Mouse (Mus musculus): ENCODE data around the gene Cadm1. TPM values are rescaled to one million over a fixed set of nuclear protein-coding genes. Genes with fewer than 3 reads are reported as not detected.

Gene Cadm1
- polyA plus RNA-seq, 1 experiment from 2014 or later, result 84.9 TPM

GRCm38 (mm10) chr9:47825668-47826067 lies 295.7 kb downstream of the Cadm1 start:
- no peak for TF ChIP-seq EP300 (IDR thresholded peaks at IDR 0.05)
- no peak for TF ChIP-seq CTCF (IDR thresholded peaks at IDR 0.05)
- 85% methylated on average over 4 of the region's 4 CpGs for WGBS
- H3K4me1 ChIP-seq (ENCODE audit: insufficient read depth, low read depth, low read length), result no peaks in the 10 kb centered on the region
- ATAC-seq (no peak), DNase-seq (ENCODE audit: low spot score) (no peak)
- H3K9me3 ChIP-seq (ENCODE audit: low read length), result no peaks in the 10 kb centered on the region
- H3K27me3 ChIP-seq (replicated peaks; ENCODE audit: insufficient read depth, low read length), result no peaks in the 10 kb centered on the region
- no peak overlapping the region for H3K27ac ChIP-seq (ENCODE audit: low read length)
- H3K4me2 ChIP-seq (replicated peaks; ENCODE audit: low read depth, low read length), result no peak overlapping the region
- peaks cover under 1% of the 10 kb centered on the region; the same call in 1 of the 2 replicates for H3K36me3 ChIP-seq (ENCODE audit: insufficient read depth, low read length)
- H3K4me3 ChIP-seq (ENCODE audit: low read depth, low read length), result no peak overlapping the region
- H3K9ac ChIP-seq (replicated peaks; ENCODE audit: low read depth), result no peak overlapping the region

- DNase-seq (ENCODE audit: low spot score) (peak; percentile 21), ATAC-seq (no peak)
- H3K9ac ChIP-seq (replicated peaks; ENCODE audit: low read depth), result no peak overlapping the region
Observed at GRCm38 (mm10) chr9:47828762-47829161, 298.8 kb downstream of the Cadm1 start.

GRCm38 (mm10) chr9:47829204-47829603 lies 299.2 kb downstream of the Cadm1 start:
- peaks cover 4% of the 10 kb centered on the region; the same call in 1 of the 2 replicates for H3K4me1 ChIP-seq (ENCODE audit: insufficient read depth, low read depth, low read length)
- 25% methylated on average over 10 of the region's 10 CpGs for WGBS
- no peak for ATAC-seq
- DNase-seq (ENCODE audit: low spot score), result no peak
- no peak overlapping the region for H3K27ac ChIP-seq (ENCODE audit: low read length)
- peak overlapping the region; percentile 37 for H3K4me2 ChIP-seq (replicated peaks; ENCODE audit: low read depth, low read length)
- no peaks in the 10 kb centered on the region for H3K27me3 ChIP-seq (replicated peaks; ENCODE audit: insufficient read depth, low read length)
- H3K4me3 ChIP-seq (ENCODE audit: low read depth, low read length), result peak overlapping the region; percentile 5; the same call in 1 of the 2 replicates
- no peak overlapping the region for H3K9ac ChIP-seq (replicated peaks; ENCODE audit: low read depth)
- H3K9me3 ChIP-seq (ENCODE audit: low read length), result no peaks in the 10 kb centered on the region
- H3K36me3 ChIP-seq (ENCODE audit: insufficient read depth, low read length), result no peaks in the 10 kb centered on the region
- TF ChIP-seq CTCF (IDR thresholded peaks at IDR 0.05) (no peak), EP300 (IDR thresholded peaks at IDR 0.05) (no peak)

More at GRCm38 (mm10) chr9:47828762-47829161, 298.8 kb downstream of the Cadm1 start:
- WGBS, result 7% methylated on average over 13 of the region's 13 CpGs
- peaks cover 4% of the 10 kb centered on the region; the same call in 1 of the 2 replicates for H3K4me1 ChIP-seq (ENCODE audit: insufficient read depth, low read depth, low read length)
- H3K9me3 ChIP-seq (ENCODE audit: low read length), result no peaks in the 10 kb centered on the region
- peak overlapping the region; percentile 5; the same call in 1 of the 2 replicates for H3K4me3 ChIP-seq (ENCODE audit: low read depth, low read length)
- H3K27me3 ChIP-seq (replicated peaks; ENCODE audit: insufficient read depth, low read length), result no peaks in the 10 kb centered on the region
- peak overlapping the region; percentile 37 for H3K4me2 ChIP-seq (replicated peaks; ENCODE audit: low read depth, low read length)
- no peaks in the 10 kb centered on the region for H3K36me3 ChIP-seq (ENCODE audit: insufficient read depth, low read length)
- H3K27ac ChIP-seq (ENCODE audit: low read length), result no peak overlapping the region
- TF ChIP-seq EP300 (IDR thresholded peaks at IDR 0.05), result no peak
- TF ChIP-seq CTCF (IDR thresholded peaks at IDR 0.05), result no peak

- DNase-seq (ENCODE audit: low spot score), result peak; percentile 20
- Histone ChIP-seq H3K4me1 (ENCODE audit: insufficient read depth, low read depth, low read length) (peaks cover 4% of the 10 kb centered on the region; the same call in 1 of the 2 replicates), H3K9me3 (ENCODE audit: low read length) (no peaks in the 10 kb centered on the region), H3K27ac (ENCODE audit: low read length) (no peak overlapping the region), H3K9ac (replicated peaks; ENCODE audit: low read depth) (no peak overlapping the region), H3K36me3 (ENCODE audit: insufficient read depth, low read length) (no peaks in the 10 kb centered on the region), H3K27me3 (replicated peaks; ENCODE audit: insufficient read depth, low read length) (no peaks in the 10 kb centered on the region), H3K4me2 (replicated peaks; ENCODE audit: low read depth, low read length) (no peak overlapping the region), H3K4me3 (ENCODE audit: low read depth, low read length) (no peak overlapping the region)
- no peak for TF ChIP-seq CTCF (IDR thresholded peaks at IDR 0.05)
- TF ChIP-seq EP300 (IDR thresholded peaks at IDR 0.05), result no peak
- WGBS, result 38% methylated on average over 4 of the region's 4 CpGs
- ATAC-seq, result no peak
Observed at GRCm38 (mm10) chr9:47829846-47830245, 299.9 kb downstream of the Cadm1 start.

- Histone ChIP-seq H3K27ac (ENCODE audit: low read length) (no peak overlapping the region), H3K4me2 (replicated peaks; ENCODE audit: low read depth, low read length) (no peak overlapping the region), H3K4me1 (ENCODE audit: insufficient read depth, low read depth, low read length) (peaks cover 4% of the 10 kb centered on the region; the same call in 1 of the 2 replicates), H3K4me3 (ENCODE audit: low read depth, low read length) (no peak overlapping the region), H3K27me3 (replicated peaks; ENCODE audit: insufficient read depth, low read length) (no peaks in the 10 kb centered on the region), H3K36me3 (ENCODE audit: insufficient read depth, low read length) (no peaks in the 10 kb centered on the region), H3K9me3 (ENCODE audit: low read length) (no peaks in the 10 kb centered on the region), H3K9ac (replicated peaks; ENCODE audit: low read depth) (no peak overlapping the region)
- 63% methylated on average over 4 of the region's 4 CpGs for WGBS
- DNase-seq (ENCODE audit: low spot score) (no peak), ATAC-seq (no peak)
- TF ChIP-seq EP300 (IDR thresholded peaks at IDR 0.05) (no peak), CTCF (IDR thresholded peaks at IDR 0.05) (no peak)
Observed at GRCm38 (mm10) chr9:47831412-47831811, 301.4 kb downstream of the Cadm1 start.

- WGBS, result 27% methylated on average over 6 of the region's 8 CpGs
- H3K27me3 ChIP-seq (replicated peaks; ENCODE audit: insufficient read depth, low read length), result no peaks in the 10 kb centered on the region
- no peak overlapping the region for H3K27ac ChIP-seq (ENCODE audit: low read length)
- no peak overlapping the region for H3K4me3 ChIP-seq (ENCODE audit: low read depth, low read length)
- ATAC-seq, result no peak
- no peaks in the 10 kb centered on the region for H3K9me3 ChIP-seq (ENCODE audit: low read length)
- no peak overlapping the region for H3K9ac ChIP-seq (replicated peaks; ENCODE audit: low read depth)
- H3K36me3 ChIP-seq (ENCODE audit: insufficient read depth, low read length), result no peaks in the 10 kb centered on the region
- no peak for TF ChIP-seq CTCF (IDR thresholded peaks at IDR 0.05)
- TF ChIP-seq EP300 (IDR thresholded peaks at IDR 0.05), result no peak
- no peak overlapping the region for H3K4me2 ChIP-seq (replicated peaks; ENCODE audit: low read depth, low read length)
- H3K4me1 ChIP-seq (ENCODE audit: insufficient read depth, low read depth, low read length), result no peaks in the 10 kb centered on the region
- DNase-seq (ENCODE audit: low spot score), result no peak
Observed at GRCm38 (mm10) chr9:47838170-47838569, 308.2 kb downstream of the Cadm1 start.
